Mouse (Mus musculus) CH12.LX (cell line): Measurements from ENCODE around the gene Cdhr5.

ENCODE experiments used
- CTCF ChIP-seq, 2 experiments: IDR thresholded peaks in 1 of 2; conservative IDR thresholded peaks in 1 of 2; 2 replicates each; pipeline ENCODE4 v1.5.1; 2011 to 2012; ENCODE audit warnings: low read depth in 2 of 2, low read length in 2 of 2, improper control_type of control experiment in 1 of 2, inconsistent platforms in 1 of 2, mild to moderate bottlenecking in 1 of 2, moderate library complexity in 1 of 2
- PAX5 ChIP-seq: IDR thresholded peaks from 2 replicates; pipeline ENCODE4 v1.6.1; 2012; ENCODE audit warnings: low read length, inconsistent platforms, mixed read lengths
- POLR2A ChIP-seq: IDR thresholded peaks from 2 replicates; pipeline ENCODE4 v1.6.1; 2011; ENCODE audit warnings: low read depth, mild to moderate bottlenecking, improper control_type of control experiment, low read length

DNA sequence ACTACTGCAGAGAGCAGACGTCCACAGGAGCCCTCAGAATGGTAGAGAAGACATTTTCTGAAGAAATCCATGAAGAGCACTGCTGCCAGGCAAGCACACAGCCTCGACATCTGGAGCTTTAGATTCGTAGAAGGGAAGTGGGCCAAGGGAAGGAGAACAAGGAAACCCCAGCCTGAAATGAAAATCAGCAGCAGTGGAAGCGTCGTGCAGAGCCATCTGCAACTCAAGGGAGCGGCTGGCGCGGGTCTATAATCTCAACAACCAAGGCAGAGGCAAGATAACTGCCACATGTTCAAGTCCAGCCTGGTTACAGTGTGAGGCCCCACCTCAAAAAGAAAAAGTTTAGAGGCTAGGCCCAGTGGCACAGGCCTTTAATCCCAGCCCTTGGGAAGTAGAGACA lies 38.5 kb upstream of the Cdhr5 start:
- TF ChIP-seq PAX5: no peak
- TF ChIP-seq POLR2A: no peak
- TF ChIP-seq CTCF (conservative IDR thresholded peaks at IDR 0.05 in 1 of 2, IDR thresholded peaks at IDR 0.05 in 1 of 2; ENCODE audit: low read depth in 2 of 2, low read length in 2 of 2): no peak
